Mouse (Mus musculus): ENCODE measurements at regions not wholly inside any gene's neighbourhood (a gene's known extent, or its start where the extent isn't known, plus 50 kb on each side); places are given as distances from the start of the nearest gene placed in this dataset.

GRCm38 (mm10) chr2:9688176-9688575 is 192.9 kb upstream of the 4930412O13Rik start:
- H3K4me1 ChIP-seq (ENCODE audit: control insufficient read depth in 1 of 2, insufficient read depth in 2 of 2) = no peaks in the 10 kb centered on the region
- TF ChIP-seq ZMIZ1 (IDR thresholded peaks at IDR 0.05; ENCODE audit: low read depth, low read length) (no peak), ETS1 (conservative IDR thresholded peaks at IDR 0.05; ENCODE audit: low read depth, low read length) (no peak), POLR2AphosphoS2 (IDR thresholded peaks at IDR 0.05; ENCODE audit: low read depth, low read length) (no peak), BHLHE40 (IDR thresholded peaks at IDR 0.05; ENCODE audit: low read depth, low read length) (no peak), USF2 (conservative IDR thresholded peaks at IDR 0.05; ENCODE audit: low read depth, low read length) (no peak)
- H3K9me3 ChIP-seq (replicated peaks; ENCODE audit: low read length) = no peaks in the 10 kb centered on the region
- dilution Hi-C loops (cut with MboI; ENCODE audit: extremely low pct_ligation_motif_present, extremely low pct_unique_long_range_greater_than_20kb, low sequenced_read_pairs) (no loop called here), in situ Hi-C loops (cut with MboI; ENCODE audit: low pct_ligation_motif_present, low pct_unique_long_range_greater_than_20kb, low sequenced_read_pairs) (no loop called here)
- no peak overlapping the region for H3K9ac ChIP-seq (ENCODE audit: insufficient read depth, low read depth)
- no peak overlapping the region for H3K4me2 ChIP-seq (ENCODE audit: insufficient read depth, low read depth, poor library complexity, severe bottlenecking)
- H3K27me3 ChIP-seq (replicated peaks) = no peaks in the 10 kb centered on the region
- H3K27ac ChIP-seq (ENCODE audit: insufficient read depth, low read depth) = no peak overlapping the region
- H3K36me3 ChIP-seq (replicated peaks in 1 of 2; ENCODE audit: control insufficient read depth in 1 of 2, insufficient read depth in 1 of 2, low read length in 1 of 2) = no peaks in the 10 kb centered on the region
- DNase-seq (ENCODE audit: extremely low read depth) = no peak
- H3K4me3 ChIP-seq (replicated peaks in 1 of 3; ENCODE audit: low read depth in 2 of 3, low read length in 2 of 3, poor library complexity in 1 of 3) = no peak overlapping the region
- H3K79me2 ChIP-seq (replicated peaks; ENCODE audit: control insufficient read depth, extremely low read depth, insufficient read depth, poor library complexity, severe bottlenecking) = no peaks in the 10 kb centered on the region

GRCm38 (mm10) chr2:9689518-9689917 is 191.5 kb upstream of the 4930412O13Rik start:
- H3K9ac ChIP-seq (ENCODE audit: insufficient read depth, low read depth) = no peak overlapping the region
- TF ChIP-seq MEF2A (IDR thresholded peaks at IDR 0.05; ENCODE audit: borderline replicate concordance, low read depth, low read length) (no peak), MYC (IDR thresholded peaks at IDR 0.05; ENCODE audit: low read depth, low read length) (no peak), RCOR1 (conservative IDR thresholded peaks at IDR 0.05; ENCODE audit: low read depth, low read length) (no peak), MAX (IDR thresholded peaks at IDR 0.05; ENCODE audit: low read length) (no peak), SMC3 (IDR thresholded peaks at IDR 0.05; ENCODE audit: low read depth, low read length) (no peak), MAFK (IDR thresholded peaks at IDR 0.05; ENCODE audit: insufficient replicate concordance, low read length) (no peak), TCF12 (IDR thresholded peaks at IDR 0.05; ENCODE audit: low read depth, low read length) (no peak), ZC3H11A (IDR thresholded peaks at IDR 0.05; ENCODE audit: low read depth, low read length) (no peak), ZMIZ1 (IDR thresholded peaks at IDR 0.05; ENCODE audit: low read depth, low read length) (no peak), TBP (conservative IDR thresholded peaks at IDR 0.05; ENCODE audit: low read depth, low read length) (no peak), CHD2 (IDR thresholded peaks at IDR 0.05; ENCODE audit: low read length) (no peak), MXI1 (IDR thresholded peaks at IDR 0.05; ENCODE audit: low read depth, low read length) (no peak), JUND (conservative IDR thresholded peaks at IDR 0.05; ENCODE audit: low read depth, low read length) (no peak), SIN3A (IDR thresholded peaks at IDR 0.05; ENCODE audit: low read length) (no peak), USF1 (IDR thresholded peaks at IDR 0.05; ENCODE audit: low read depth, low read length) (no peak), CHD1 (IDR thresholded peaks at IDR 0.05; ENCODE audit: low read depth, low read length) (no peak), CTCF (conservative IDR thresholded peaks at IDR 0.05 in 1 of 2, IDR thresholded peaks at IDR 0.05 in 1 of 2; ENCODE audit: low read depth in 2 of 2, low read length in 2 of 2) (no peak), BHLHE40 (IDR thresholded peaks at IDR 0.05; ENCODE audit: low read depth, low read length) (no peak), POLR2A (IDR thresholded peaks at IDR 0.05; ENCODE audit: low read depth, low read length) (no peak)
- in situ Hi-C loops (cut with MboI; ENCODE audit: low pct_ligation_motif_present, low pct_unique_long_range_greater_than_20kb, low sequenced_read_pairs) (no loop called here), dilution Hi-C loops (cut with MboI; ENCODE audit: extremely low pct_ligation_motif_present, extremely low pct_unique_long_range_greater_than_20kb, low sequenced_read_pairs) (no loop called here)
- no peaks in the 10 kb centered on the region for H3K4me1 ChIP-seq (ENCODE audit: control insufficient read depth in 1 of 2, insufficient read depth in 2 of 2)
- no peaks in the 10 kb centered on the region for H3K79me2 ChIP-seq (replicated peaks; ENCODE audit: control insufficient read depth, extremely low read depth, insufficient read depth, poor library complexity, severe bottlenecking)
- H3K27ac ChIP-seq (ENCODE audit: insufficient read depth, low read depth) = no peak overlapping the region
- no peaks in the 10 kb centered on the region for H3K27me3 ChIP-seq (replicated peaks)
- H3K9me3 ChIP-seq (replicated peaks; ENCODE audit: low read length) = no peaks in the 10 kb centered on the region
- no peaks in the 10 kb centered on the region for H3K36me3 ChIP-seq (replicated peaks in 1 of 2; ENCODE audit: control insufficient read depth in 1 of 2, insufficient read depth in 1 of 2, low read length in 1 of 2)
- H3K4me3 ChIP-seq (replicated peaks in 1 of 3; ENCODE audit: low read depth in 2 of 3, low read length in 2 of 3, poor library complexity in 1 of 3) = no peak overlapping the region
- H3K4me2 ChIP-seq (ENCODE audit: insufficient read depth, low read depth, poor library complexity, severe bottlenecking) = no peak overlapping the region
- no peak for DNase-seq (ENCODE audit: extremely low read depth)
